Mouse (Mus musculus) embryonic stem cell, embryonic (primary cell): Measurements from ENCODE around the gene Skor1.

Source experiments
- CTCF ChIA-PET, 4 experiments: fragments of 300-600 bp in 2 of 4; fragments of 350-600 bp in 2 of 4; sonication (Branson Sonifier 250); formaldehyde crosslinking; loops; one replicate each; lab custom pipeline; 2022; ENCODE audit warnings: inconsistent platforms in 2 of 4; lab: Charles Lee
- POLR2A ChIA-PET, 4 experiments: fragments of 300-600 bp in 2 of 4; fragments of 350-600 bp in 2 of 4; sonication (Branson Sonifier 250); formaldehyde crosslinking; loops; one replicate each; lab custom pipeline; 2022; ENCODE audit warnings: antibody characterized with exemption in 4 of 4, inconsistent platforms in 1 of 4; lab: Charles Lee

The Skor1 gene

GRCm38 (mm10) chr9:63148410-63149371 lies at the start of gene Skor1:
Gene Skor1 (minus strand): TSS chr9:63148961.
- ChIA-PET POLR2A (interaction anchor here in 1 of 4 experiments (0.6 to 4.6 kb wide), 4 partner anchors 13 to 1956 kb away, joined by 3 to 23 read pairs (median 11); no protein-coding TSS in a partner anchor), CTCF (interaction anchor here in 3 of 4 experiments (0.6 to 1.1 kb wide), 5 partner anchors 11 to 703 kb away, joined by 3 to 8 read pairs (median 3); no protein-coding TSS in a partner anchor)

- CTCF ChIA-PET, result no interaction called here
Observed at GRCm38 (mm10) chr9:63197252-63197651, 48.5 kb upstream of the Skor1 start.

GRCm38 (mm10) chr9:63196114-63196682 lies 47.4 kb upstream of the Skor1 start:
- ChIA-PET CTCF (no interaction called here), POLR2A (no interaction called here)

More at GRCm38 (mm10) chr9:63197252-63197651, 48.5 kb upstream of the Skor1 start:
- POLR2A ChIA-PET, result no interaction called here

GRCm38 (mm10) chr9:63195523-63195922 lies 46.8 kb upstream of the Skor1 start:
- ChIA-PET CTCF (no interaction called here), POLR2A (interaction anchor here in 1 of 4 experiments (0.7 to 1.6 kb wide), 2 partner anchors 15 to 26 kb away, joined by 3 to 4 read pairs; no protein-coding TSS in a partner anchor)

- CTCF ChIA-PET, result no interaction called here
- POLR2A ChIA-PET, result interaction anchor here in 1 of 4 experiments (0.7 to 1.6 kb wide), 2 partner anchors 15 to 25 kb away, joined by 3 to 4 read pairs; no protein-coding TSS in a partner anchor
Observed at GRCm38 (mm10) chr9:63194791-63195190, 46.0 kb upstream of the Skor1 start.

- POLR2A ChIA-PET, result interaction anchor here in 1 of 4 experiments (1.1 kb wide), 1 partner anchor 56 kb away, joined by 3 read pairs; no protein-coding TSS in a partner anchor
- CTCF ChIA-PET, result no interaction called here
Observed at GRCm38 (mm10) chr9:63192809-63193208, 44.0 kb upstream of the Skor1 start.

GRCm38 (mm10) chr9:63187310-63187709 lies 38.5 kb upstream of the Skor1 start:
- POLR2A ChIA-PET, result interaction anchor here in 1 of 4 experiments (1.3 kb wide), 1 partner anchor 78 kb away, joined by 3 read pairs; no protein-coding TSS in a partner anchor

GRCm38 (mm10) chr9:63185249-63185648 lies 36.5 kb upstream of the Skor1 start:
- ChIA-PET POLR2A (interaction anchor here in 2 of 4 experiments (0.6 to 1.5 kb wide), 2 partner anchors 120 to 366 kb away, joined by 3 read pairs; no protein-coding TSS in a partner anchor), CTCF (no interaction called here)

More at GRCm38 (mm10) chr9:63187310-63187709, 38.5 kb upstream of the Skor1 start:
- CTCF ChIA-PET, result no interaction called here

- ChIA-PET CTCF (no interaction called here), POLR2A (interaction anchor here in 1 of 4 experiments (1.5 kb wide), 1 partner anchor 121 kb away, joined by 3 read pairs; no protein-coding TSS in a partner anchor)
Observed at GRCm38 (mm10) chr9:63183864-63184263, 35.1 kb upstream of the Skor1 start.

- CTCF ChIA-PET, result no interaction called here
- POLR2A ChIA-PET, result interaction anchor here in 1 of 4 experiments (0.6 kb wide), 1 partner anchor 58 kb away, joined by 12 read pairs; no protein-coding TSS in a partner anchor
Observed at GRCm38 (mm10) chr9:63182306-63182960, 33.7 kb upstream of the Skor1 start.

- CTCF ChIA-PET, result no interaction called here
Observed at GRCm38 (mm10) chr9:63181337-63182178, 32.8 kb upstream of the Skor1 start.

GRCm38 (mm10) chr9:63178296-63178695 lies 29.5 kb upstream of the Skor1 start:
- ChIA-PET CTCF (interaction anchor here in 1 of 4 experiments (0.5 to 0.6 kb wide), 3 partner anchors 109 to 1541 kb away, joined by 3 to 5 read pairs (median 3); no protein-coding TSS in a partner anchor), POLR2A (interaction anchor here in 2 of 4 experiments (0.5 to 3.1 kb wide), 4 partner anchors 9 to 930 kb away, joined by 3 to 10 read pairs (median 3); no protein-coding TSS in a partner anchor)

More at GRCm38 (mm10) chr9:63181337-63182178, 32.8 kb upstream of the Skor1 start:
- POLR2A ChIA-PET, result interaction anchor here in 2 of 4 experiments (0.6 to 1.1 kb wide), 2 partner anchors 30 to 57 kb away, joined by 3 to 12 read pairs; no protein-coding TSS in a partner anchor

- ChIA-PET CTCF (interaction anchor here in 1 of 4 experiments (0.6 kb wide), 1 partner anchor 41 kb away, joined by 3 read pairs; no protein-coding TSS in a partner anchor), POLR2A (interaction anchor here in 3 of 4 experiments (0.5 to 0.7 kb wide), 3 partner anchors 11 to 217 kb away, joined by 3 to 4 read pairs (median 4); no protein-coding TSS in a partner anchor)
Observed at GRCm38 (mm10) chr9:63174001-63174721, 25.4 kb upstream of the Skor1 start.

- CTCF ChIA-PET, result no interaction called here
Observed at GRCm38 (mm10) chr9:63171951-63172350, 23.2 kb upstream of the Skor1 start.

GRCm38 (mm10) chr9:63169127-63169526 lies 20.4 kb upstream of the Skor1 start:
- ChIA-PET POLR2A (interaction anchor here in 2 of 4 experiments (1.2 to 2.5 kb wide), 2 partner anchors 9 to 10 kb away, joined by 3 to 10 read pairs; no protein-coding TSS in a partner anchor), CTCF (interaction anchor here in 3 of 4 experiments (0.5 to 0.9 kb wide), 3 partner anchors 17 to 40 kb away, joined by 3 to 4 read pairs (median 3); no protein-coding TSS in a partner anchor)

More at GRCm38 (mm10) chr9:63171951-63172350, 23.2 kb upstream of the Skor1 start:
- POLR2A ChIA-PET, result no interaction called here

- ChIA-PET CTCF (no interaction called here), POLR2A (no interaction called here)
Observed at GRCm38 (mm10) chr9:63165070-63165469, 16.3 kb upstream of the Skor1 start.
